Mouse (Mus musculus): ENCODE data around the gene Pnpla8.
A peak's percentile ranks its signal among the peaks of the same experiment; 100 is the strongest.
"Not testable (repeated sequence)": the region's sequence is repeated elsewhere in the genome, so short reads cannot be mapped to it uniquely, and the experiment has no call there.

Pnpla8 gene

DNA sequence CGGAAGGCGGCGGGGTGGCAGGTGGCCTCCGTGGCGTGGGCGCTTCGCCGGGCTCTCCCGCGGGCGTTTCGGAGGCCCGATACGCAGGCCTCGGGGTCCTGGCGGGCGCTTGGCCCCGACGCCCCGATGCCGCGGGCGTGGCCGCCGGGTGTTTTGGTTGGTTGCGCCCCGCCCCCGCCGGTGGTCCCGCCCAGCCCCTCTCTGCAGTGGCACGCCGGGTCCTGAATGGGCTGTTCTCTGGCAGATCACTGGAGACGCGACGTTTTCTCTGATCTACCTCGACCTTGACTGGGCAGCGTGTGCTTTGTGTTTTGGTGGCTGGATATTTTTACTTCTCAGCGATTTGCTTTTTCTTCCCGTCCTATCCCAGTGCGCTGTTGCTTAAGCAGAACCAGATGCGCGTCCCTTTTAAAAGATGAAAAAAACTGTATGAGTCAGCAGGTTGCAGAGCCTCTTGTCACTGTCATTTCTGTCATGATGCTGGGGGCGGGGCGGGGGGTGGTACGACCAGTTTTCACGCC is 48.2 kb downstream of the Pnpla8 start:
- DNase-seq (ENCODE audit: low read depth, low spot score) = peak; percentile 72

GRCm38 (mm10) chr12:44274125-44274835 is 53.1 kb downstream of the Pnpla8 start:
- DNase-seq (ENCODE audit: low read depth, low spot score) = no peak

GRCm38 (mm10) chr12:44280147-44280546 is 59.0 kb downstream of the Pnpla8 start:
- DNase-seq (ENCODE audit: low read depth, low spot score) = not testable (repeated sequence)

GRCm38 (mm10) chr12:44281534-44281933 is 60.4 kb downstream of the Pnpla8 start:
- no peak for DNase-seq (ENCODE audit: low read depth, low spot score)

- no peak for DNase-seq (ENCODE audit: low read depth, low spot score)
Measured at GRCm38 (mm10) chr12:44283378-44283777, 62.2 kb downstream of the Pnpla8 start.

DNA sequence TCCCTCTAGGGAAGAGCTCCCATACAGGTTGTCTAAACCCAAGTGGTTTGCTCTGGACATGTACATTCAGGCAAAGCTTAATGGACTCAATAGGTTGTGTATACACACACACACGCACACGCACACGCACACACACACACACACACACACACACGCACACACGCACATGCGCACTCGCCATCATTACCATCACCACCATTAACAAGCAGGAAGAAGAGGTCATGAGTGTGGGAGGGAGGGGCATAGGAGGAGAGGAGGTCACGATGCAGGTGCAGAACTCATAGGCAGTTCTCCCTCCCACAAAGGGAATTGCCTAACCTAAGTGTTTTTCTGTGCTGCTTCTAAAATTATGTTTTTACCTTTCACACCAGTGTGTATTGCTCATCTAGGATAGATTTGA is 65.8 kb downstream of the Pnpla8 start:
- DNase-seq (ENCODE audit: low read depth, low spot score) = no peak

- peak; percentile 77 for DNase-seq (ENCODE audit: low read depth, low spot score)
Measured at GRCm38 (mm10) chr12:44292281-44292680, 71.1 kb downstream of the Pnpla8 start.

DNA sequence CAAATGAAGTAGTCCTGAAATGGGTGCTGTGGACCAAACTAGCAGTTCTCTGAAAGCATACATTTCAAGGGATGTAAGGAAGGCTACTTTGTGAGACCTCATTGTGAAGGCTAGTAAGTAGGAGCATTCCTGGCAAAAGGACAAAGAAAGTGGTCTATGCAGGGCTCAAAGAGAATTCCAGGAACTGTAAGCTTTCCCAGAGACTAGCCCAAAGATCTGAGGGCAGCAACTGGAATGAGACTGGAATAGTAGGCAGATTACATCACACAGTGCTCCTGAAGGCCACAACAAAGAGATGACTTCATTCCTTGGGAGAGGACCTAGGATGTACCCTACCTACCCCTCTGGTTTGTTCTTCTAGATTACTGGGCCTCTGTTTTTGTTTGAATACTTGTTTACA is 79.6 kb downstream of the Pnpla8 start:
- no peak for DNase-seq (ENCODE audit: low read depth, low spot score)

DNA sequence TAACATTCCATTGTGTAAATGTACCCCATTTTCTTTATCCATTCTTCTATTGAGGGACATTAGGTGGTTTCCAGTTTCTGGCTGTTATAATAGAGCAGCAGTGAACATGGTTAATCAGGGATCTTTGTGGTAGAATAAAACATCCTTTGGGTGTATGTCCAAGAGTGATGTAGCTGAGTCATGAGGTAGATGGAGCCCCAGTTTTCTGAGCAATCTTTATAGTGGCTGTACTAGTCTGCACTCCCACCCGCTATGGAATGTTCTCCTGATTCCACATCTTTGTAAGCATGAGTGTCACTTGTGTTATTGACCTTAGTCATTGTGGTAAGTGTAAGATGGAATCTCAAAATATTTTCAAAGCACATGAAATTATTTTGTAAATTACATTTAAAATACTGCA is 82.8 kb downstream of the Pnpla8 start:
- no peak for DNase-seq (ENCODE audit: low read depth, low spot score)

DNA sequence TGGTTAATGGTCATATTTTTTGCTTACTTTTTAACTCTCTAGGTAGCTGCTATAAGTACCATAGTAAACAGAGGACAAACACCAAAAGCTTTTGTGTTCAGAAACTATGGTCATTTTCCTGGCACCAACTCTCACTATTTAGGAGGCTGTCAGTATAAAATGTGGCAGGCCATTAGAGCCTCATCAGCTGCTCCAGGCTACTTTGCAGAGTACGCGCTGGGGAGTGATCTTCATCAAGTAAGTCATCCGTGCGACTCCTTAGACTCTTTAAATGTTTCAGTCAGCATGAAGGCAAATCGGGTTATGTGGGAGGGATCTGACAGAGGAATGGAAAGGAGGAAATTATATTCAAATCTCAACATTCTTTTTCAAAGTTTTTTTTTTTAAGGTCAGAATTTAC is 83.7 kb downstream of the Pnpla8 start:
- DNase-seq (ENCODE audit: low read depth, low spot score) = no peak

- no peak for DNase-seq (ENCODE audit: low read depth, low spot score)
Measured at GRCm38 (mm10) chr12:44308221-44308620, 87.1 kb downstream of the Pnpla8 start.

DNA sequence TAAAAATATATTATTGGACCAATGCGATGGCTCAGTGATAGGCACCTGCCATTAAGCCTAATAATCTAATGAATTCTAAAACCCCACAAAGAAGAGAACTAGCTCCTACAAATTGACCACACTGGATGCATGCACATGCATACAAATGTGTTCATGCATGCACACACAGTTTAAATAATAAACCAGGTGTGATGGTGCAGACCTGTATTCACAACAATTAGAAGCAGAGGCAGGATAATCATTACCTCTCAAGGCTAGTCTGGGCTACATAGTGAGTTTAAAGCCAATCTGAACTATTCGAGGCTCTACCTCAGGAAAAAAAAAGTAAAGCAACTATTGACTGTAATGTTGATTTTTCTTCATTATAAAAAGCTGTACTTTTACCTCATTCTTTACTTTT is 94.0 kb downstream of the Pnpla8 start:
- no peak for DNase-seq (ENCODE audit: low read depth, low spot score)

- no peak for DNase-seq (ENCODE audit: low read depth, low spot score)
Measured at GRCm38 (mm10) chr12:44325091-44325490, 103.9 kb downstream of the Pnpla8 start.

- DNase-seq (ENCODE audit: low read depth, low spot score) = no peak
Measured at GRCm38 (mm10) chr12:44327452-44327851, 106.3 kb downstream of the Pnpla8 start.

- DNase-seq (ENCODE audit: low read depth, low spot score) = peak; percentile 44
Measured at GRCm38 (mm10) chr12:44328381-44329315, 107.5 kb downstream of the Pnpla8 start, which contains the start of gene Nrcam. TSS of gene Nrcam (plus strand) at chr12:44328885.

GRCm38 (mm10) chr12:44329316-44330215 is 108.4 kb downstream of the Pnpla8 start:
- DNase-seq (ENCODE audit: low read depth, low spot score) = no peak

GRCm38 (mm10) chr12:44330216-44330719 is 109.1 kb downstream of the Pnpla8 start:
- DNase-seq (ENCODE audit: low read depth, low spot score) = no peak

- no peak for DNase-seq (ENCODE audit: low read depth, low spot score)
Measured at GRCm38 (mm10) chr12:44337136-44337640, 116.0 kb downstream of the Pnpla8 start.

GRCm38 (mm10) chr12:44338195-44338622 is 117.0 kb downstream of the Pnpla8 start:
- no peak for DNase-seq (ENCODE audit: low read depth, low spot score)

DNA sequence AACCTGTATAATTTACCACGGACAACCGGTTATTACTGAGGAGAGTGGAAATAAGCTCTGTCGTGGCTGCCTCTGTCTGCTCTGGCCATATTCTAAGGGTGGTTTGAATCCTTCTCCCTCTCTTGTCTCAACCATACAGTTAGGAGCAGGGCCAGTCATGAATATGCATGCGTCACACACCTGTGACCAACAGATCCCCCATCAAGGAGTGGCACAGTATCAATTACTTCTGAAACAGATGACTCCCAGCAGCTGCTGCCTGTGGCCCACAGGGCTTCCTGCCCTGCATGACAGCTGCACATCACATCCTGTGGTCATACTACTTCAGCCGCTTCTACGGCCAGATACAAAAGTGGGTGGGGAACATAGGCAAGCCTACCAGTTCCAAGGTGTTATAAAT is 122.9 kb downstream of the Pnpla8 start:
- no peak for DNase-seq (ENCODE audit: low read depth, low spot score)

- no peak for DNase-seq (ENCODE audit: low read depth, low spot score)
Measured at GRCm38 (mm10) chr12:44345251-44345650, 124.1 kb downstream of the Pnpla8 start.
